Mouse (Mus musculus): ENCODE results near the gene Cep55. TPM values are rescaled to one million over a fixed set of nuclear protein-coding genes. Genes with fewer than 3 reads are reported as not detected.

Cep55 gene
- polyA plus RNA-seq, 1 experiment from 2014 or later, result 60.8 TPM

GRCm38 (mm10) chr19:38055798-38056197, 987 bp downstream of the Cep55 start:
- Histone ChIP-seq H3K36me3 (ENCODE audit: control insufficient read depth, insufficient read depth, low read length) (peaks cover 8% of the 10 kb centered on the region; the same call in 1 of the 2 replicates), H3K4me2 (peak overlapping the region; percentile 68), H3K9ac (ENCODE audit: low read length) (peak overlapping the region; percentile 71), H3K4me1 (ENCODE audit: control insufficient read depth, insufficient read depth, low read length) (peaks cover 7% of the 10 kb centered on the region; the same call in 1 of the 2 replicates), H3K27ac (ENCODE audit: low read depth, low read length) (no peak overlapping the region), H3K9me3 (ENCODE audit: control insufficient read depth, low read length) (no peaks in the 10 kb centered on the region), H3K4me3 (ENCODE audit: low read depth, low read length) (peak overlapping the region; percentile 75), H3K27me3 (ENCODE audit: control insufficient read depth, insufficient read depth, low read length) (no peaks in the 10 kb centered on the region)
- ATAC-seq (ENCODE audit: low FRiP score) (no peak), DNase-seq (ENCODE audit: low spot score, missing footprints) (peak; percentile 83)
- WGBS, result 21% methylated on average over 6 of the region's 6 CpGs

GRCm38 (mm10) chr19:38056276-38056675, 1.5 kb downstream of the Cep55 start:
- H3K4me3 ChIP-seq (ENCODE audit: low read depth, low read length), result peak overlapping the region; percentile 75
- no peak overlapping the region for H3K27ac ChIP-seq (ENCODE audit: low read depth, low read length)
- H3K4me1 ChIP-seq (ENCODE audit: control insufficient read depth, insufficient read depth, low read length), result peaks cover 7% of the 10 kb centered on the region; the same call in 1 of the 2 replicates
- no peaks in the 10 kb centered on the region for H3K9me3 ChIP-seq (ENCODE audit: control insufficient read depth, low read length)
- H3K4me2 ChIP-seq, result peak overlapping the region; percentile 68
- H3K36me3 ChIP-seq (ENCODE audit: control insufficient read depth, insufficient read depth, low read length), result peaks cover 12% of the 10 kb centered on the region
- peak; percentile 72 for DNase-seq (ENCODE audit: low spot score, missing footprints)
- WGBS, result 54% methylated on average over 3 of the region's 3 CpGs
- ATAC-seq (ENCODE audit: low FRiP score), result no peak
- H3K9ac ChIP-seq (ENCODE audit: low read length), result peak overlapping the region; percentile 71
- H3K27me3 ChIP-seq (ENCODE audit: control insufficient read depth, insufficient read depth, low read length), result no peaks in the 10 kb centered on the region

- no peaks in the 10 kb centered on the region for H3K9me3 ChIP-seq (ENCODE audit: control insufficient read depth, low read length)
- H3K9ac ChIP-seq (ENCODE audit: low read length), result no peak overlapping the region
- DNase-seq (ENCODE audit: low spot score, missing footprints) (no peak), ATAC-seq (ENCODE audit: low FRiP score) (no peak)
- no peak overlapping the region for H3K27ac ChIP-seq (ENCODE audit: low read depth, low read length)
- H3K4me1 ChIP-seq (ENCODE audit: control insufficient read depth, insufficient read depth, low read length), result peaks cover 7% of the 10 kb centered on the region; the same call in 1 of the 2 replicates
- H3K36me3 ChIP-seq (ENCODE audit: control insufficient read depth, insufficient read depth, low read length), result peaks cover 13% of the 10 kb centered on the region
- no peak overlapping the region for H3K4me3 ChIP-seq (ENCODE audit: low read depth, low read length)
- 93% methylated on average over 8 of the region's 8 CpGs for WGBS
- H3K27me3 ChIP-seq (ENCODE audit: control insufficient read depth, insufficient read depth, low read length), result no peaks in the 10 kb centered on the region
- H3K4me2 ChIP-seq, result no peak overlapping the region
Observed at GRCm38 (mm10) chr19:38056931-38057330, 2.1 kb downstream of the Cep55 start.

- Histone ChIP-seq H3K27me3 (ENCODE audit: control insufficient read depth, insufficient read depth, low read length) (no peaks in the 10 kb centered on the region), H3K9ac (ENCODE audit: low read length) (no peak overlapping the region), H3K4me2 (no peak overlapping the region), H3K9me3 (ENCODE audit: control insufficient read depth, low read length) (no peaks in the 10 kb centered on the region), H3K36me3 (ENCODE audit: control insufficient read depth, insufficient read depth, low read length) (peaks cover 10% of the 10 kb centered on the region), H3K27ac (ENCODE audit: low read depth, low read length) (no peak overlapping the region), H3K4me1 (ENCODE audit: control insufficient read depth, insufficient read depth, low read length) (no peaks in the 10 kb centered on the region), H3K4me3 (ENCODE audit: low read depth, low read length) (no peak overlapping the region)
- peak; percentile 72 for DNase-seq (ENCODE audit: low spot score, missing footprints)
- no peak for ATAC-seq (ENCODE audit: low FRiP score)
- WGBS, result 88% methylated on average over 3 of the region's 3 CpGs
Observed at GRCm38 (mm10) chr19:38063201-38063600, 8.4 kb downstream of the Cep55 start.

- Histone ChIP-seq H3K9me3 (ENCODE audit: control insufficient read depth, low read length) (no peaks in the 10 kb centered on the region), H3K27ac (ENCODE audit: low read depth, low read length) (no peak overlapping the region), H3K4me1 (ENCODE audit: control insufficient read depth, insufficient read depth, low read length) (no peaks in the 10 kb centered on the region), H3K36me3 (ENCODE audit: control insufficient read depth, insufficient read depth, low read length) (peaks cover 10% of the 10 kb centered on the region), H3K4me3 (ENCODE audit: low read depth, low read length) (no peak overlapping the region), H3K4me2 (no peak overlapping the region), H3K9ac (ENCODE audit: low read length) (no peak overlapping the region), H3K27me3 (ENCODE audit: control insufficient read depth, insufficient read depth, low read length) (no peaks in the 10 kb centered on the region)
- ATAC-seq (ENCODE audit: low FRiP score) (no peak), DNase-seq (ENCODE audit: low spot score, missing footprints) (no peak)
- WGBS, result 85% methylated on average over 1 of the region's 1 CpGs
Observed at GRCm38 (mm10) chr19:38064051-38064450, 9.2 kb downstream of the Cep55 start.

- H3K36me3 ChIP-seq (ENCODE audit: control insufficient read depth, insufficient read depth, low read length), result peaks cover 10% of the 10 kb centered on the region; the same call in 1 of the 2 replicates
- no peaks in the 10 kb centered on the region for H3K27me3 ChIP-seq (ENCODE audit: control insufficient read depth, insufficient read depth, low read length)
- no peak for ATAC-seq (ENCODE audit: low FRiP score)
- H3K4me3 ChIP-seq (ENCODE audit: low read depth, low read length), result no peak overlapping the region
- no peaks in the 10 kb centered on the region for H3K4me1 ChIP-seq (ENCODE audit: control insufficient read depth, insufficient read depth, low read length)
- peak; percentile 61 for DNase-seq (ENCODE audit: low spot score, missing footprints)
- no peak overlapping the region for H3K4me2 ChIP-seq
- H3K9ac ChIP-seq (ENCODE audit: low read length), result no peak overlapping the region
- H3K9me3 ChIP-seq (ENCODE audit: control insufficient read depth, low read length), result no peaks in the 10 kb centered on the region
- 94% methylated on average over 5 of the region's 5 CpGs for WGBS
- H3K27ac ChIP-seq (ENCODE audit: low read depth, low read length), result no peak overlapping the region
Observed at GRCm38 (mm10) chr19:38073226-38073625, 18.4 kb downstream of the Cep55 start.

GRCm38 (mm10) chr19:38075051-38075450, 20.2 kb downstream of the Cep55 start:
- ATAC-seq (ENCODE audit: low FRiP score), result no peak
- H3K27me3 ChIP-seq (ENCODE audit: control insufficient read depth, insufficient read depth, low read length), result no peaks in the 10 kb centered on the region
- 86% methylated on average over 11 of the region's 11 CpGs for WGBS
- peaks cover 7% of the 10 kb centered on the region; the same call in 1 of the 2 replicates for H3K36me3 ChIP-seq (ENCODE audit: control insufficient read depth, insufficient read depth, low read length)
- H3K4me3 ChIP-seq (ENCODE audit: low read depth, low read length), result no peak overlapping the region
- no peak overlapping the region for H3K4me2 ChIP-seq
- DNase-seq (ENCODE audit: low spot score, missing footprints), result peak; percentile 59
- no peaks in the 10 kb centered on the region for H3K9me3 ChIP-seq (ENCODE audit: control insufficient read depth, low read length)
- no peak overlapping the region for H3K27ac ChIP-seq (ENCODE audit: low read depth, low read length)
- H3K4me1 ChIP-seq (ENCODE audit: control insufficient read depth, insufficient read depth, low read length), result no peaks in the 10 kb centered on the region
- no peak overlapping the region for H3K9ac ChIP-seq (ENCODE audit: low read length)

- H3K9ac ChIP-seq (ENCODE audit: low read length), result no peak overlapping the region
- ATAC-seq (ENCODE audit: low FRiP score), result no peak
- H3K4me3 ChIP-seq (ENCODE audit: low read depth, low read length), result no peak overlapping the region
- DNase-seq (ENCODE audit: low spot score, missing footprints), result peak; percentile 62
- WGBS, result 90% methylated on average over 2 of the region's 2 CpGs
- no peak overlapping the region for H3K4me2 ChIP-seq
- peaks cover 6% of the 10 kb centered on the region; the same call in 1 of the 2 replicates for H3K36me3 ChIP-seq (ENCODE audit: control insufficient read depth, insufficient read depth, low read length)
- H3K9me3 ChIP-seq (ENCODE audit: control insufficient read depth, low read length), result no peaks in the 10 kb centered on the region
- H3K27me3 ChIP-seq (ENCODE audit: control insufficient read depth, insufficient read depth, low read length), result no peaks in the 10 kb centered on the region
- no peak overlapping the region for H3K27ac ChIP-seq (ENCODE audit: low read depth, low read length)
- no peaks in the 10 kb centered on the region for H3K4me1 ChIP-seq (ENCODE audit: control insufficient read depth, insufficient read depth, low read length)
Observed at GRCm38 (mm10) chr19:38076251-38076650, 21.4 kb downstream of the Cep55 start.

GRCm38 (mm10) chr19:38077851-38078540, 23.2 kb downstream of the Cep55 start:
- H3K27me3 ChIP-seq (ENCODE audit: control insufficient read depth, insufficient read depth, low read length), result no peaks in the 10 kb centered on the region
- no peak overlapping the region for H3K9ac ChIP-seq (ENCODE audit: low read length)
- no peak for ATAC-seq (ENCODE audit: low FRiP score)
- no peaks in the 10 kb centered on the region for H3K9me3 ChIP-seq (ENCODE audit: control insufficient read depth, low read length)
- no peak overlapping the region for H3K4me3 ChIP-seq (ENCODE audit: low read depth, low read length)
- 70% methylated on average over 3 of the region's 3 CpGs for WGBS
- no peaks in the 10 kb centered on the region for H3K4me1 ChIP-seq (ENCODE audit: control insufficient read depth, insufficient read depth, low read length)
- peaks cover 2% of the 10 kb centered on the region; the same call in 1 of the 2 replicates for H3K36me3 ChIP-seq (ENCODE audit: control insufficient read depth, insufficient read depth, low read length)
- no peak overlapping the region for H3K4me2 ChIP-seq
- peak; percentile 81 for DNase-seq (ENCODE audit: low spot score, missing footprints)
- H3K27ac ChIP-seq (ENCODE audit: low read depth, low read length), result no peak overlapping the region

All from midbrain, embryonic 11.5 days (tissue).